Mouse (Mus musculus) telencephalon, adult 2 months (tissue): Measurements from ENCODE around the gene Immp2l.
"Not testable (repeated sequence)": the region's sequence is repeated elsewhere in the genome, so short reads cannot be mapped to it uniquely, and the experiment has no call there.

Experiments
- DNase-seq: peaks from one replicate; pipeline ENCODE4 v3.0.0-alpha.2; 2011; ENCODE audit warnings: low read depth, low spot score

Gene Immp2l

DNA sequence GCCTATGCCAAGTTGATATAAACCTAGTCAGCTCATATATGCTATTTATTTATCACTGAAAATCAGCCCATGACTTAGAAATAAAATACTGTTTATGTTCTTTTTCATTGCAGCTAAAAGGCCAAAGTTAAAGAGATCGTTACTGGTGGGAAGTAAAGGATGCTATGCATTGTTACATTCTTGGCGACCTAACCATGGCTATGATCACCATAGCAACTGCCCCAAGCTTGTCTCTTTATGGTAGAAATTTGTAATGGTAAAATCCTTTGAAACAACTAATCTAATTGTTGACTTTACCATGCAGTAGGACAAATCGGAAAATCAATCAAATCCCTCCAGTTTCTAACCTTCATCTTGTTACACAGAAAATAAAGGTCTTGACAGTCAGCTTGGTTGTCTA is 644.4 kb downstream of the Immp2l start:
- no peak for DNase-seq

DNA sequence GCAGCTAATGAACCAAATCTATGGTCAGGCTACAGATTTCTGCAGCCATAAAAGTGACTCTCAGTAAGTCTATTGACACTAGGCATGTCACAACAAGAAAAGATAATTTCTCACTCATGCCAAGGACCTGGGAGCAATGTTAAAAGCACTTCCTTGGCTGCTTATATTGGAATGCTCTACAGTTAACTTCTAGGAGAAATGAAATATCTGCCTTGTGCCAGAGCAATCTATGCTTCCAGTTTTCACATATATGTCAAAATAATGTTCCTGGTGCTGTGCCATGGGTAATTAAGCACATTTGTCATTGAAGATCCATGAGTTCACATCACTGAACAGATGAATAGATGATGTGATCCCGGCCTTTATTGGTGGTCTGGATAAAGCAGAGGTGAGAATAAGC is 645.6 kb downstream of the Immp2l start:
- no peak for DNase-seq

DNA sequence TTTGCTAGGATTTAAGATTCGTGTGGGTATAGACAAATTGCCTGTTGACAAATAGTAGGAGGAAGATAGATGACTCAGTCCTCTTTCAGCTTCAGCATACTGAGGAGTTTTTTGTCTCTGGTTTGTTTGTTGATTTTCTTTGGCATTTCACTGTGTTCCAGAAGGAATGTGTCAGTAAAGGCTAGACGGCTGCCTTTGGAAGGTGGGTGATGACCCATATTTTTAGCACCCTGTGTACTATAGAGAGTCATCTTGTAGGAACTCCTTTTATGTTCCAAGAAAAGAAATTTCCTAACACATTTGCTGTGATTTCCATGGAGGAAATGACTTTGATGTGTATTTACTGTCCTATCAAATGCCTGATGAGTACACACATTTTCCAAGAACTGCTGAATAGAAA is 651.0 kb downstream of the Immp2l start:
- peak; percentile 21 for DNase-seq

DNA sequence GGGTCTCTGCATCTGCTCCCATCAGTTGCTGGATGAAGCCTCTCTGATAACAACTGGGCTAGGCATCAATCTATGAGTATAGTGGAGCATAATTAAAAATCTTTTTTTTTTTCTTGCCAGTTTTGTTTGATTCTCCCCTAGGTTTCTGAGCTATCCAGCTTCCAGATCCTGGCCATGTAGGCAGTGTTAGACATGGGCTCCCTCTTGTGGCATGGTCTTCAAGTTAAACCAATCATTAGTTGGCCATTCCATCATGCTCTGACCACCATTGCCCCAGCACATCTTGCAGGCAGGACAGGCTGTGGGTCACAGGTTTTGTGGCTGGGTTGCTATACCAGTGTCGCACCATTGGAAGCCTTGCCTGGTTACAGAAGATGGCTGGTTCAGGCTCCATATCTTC is 656.3 kb downstream of the Immp2l start:
- DNase-seq: no peak

DNA sequence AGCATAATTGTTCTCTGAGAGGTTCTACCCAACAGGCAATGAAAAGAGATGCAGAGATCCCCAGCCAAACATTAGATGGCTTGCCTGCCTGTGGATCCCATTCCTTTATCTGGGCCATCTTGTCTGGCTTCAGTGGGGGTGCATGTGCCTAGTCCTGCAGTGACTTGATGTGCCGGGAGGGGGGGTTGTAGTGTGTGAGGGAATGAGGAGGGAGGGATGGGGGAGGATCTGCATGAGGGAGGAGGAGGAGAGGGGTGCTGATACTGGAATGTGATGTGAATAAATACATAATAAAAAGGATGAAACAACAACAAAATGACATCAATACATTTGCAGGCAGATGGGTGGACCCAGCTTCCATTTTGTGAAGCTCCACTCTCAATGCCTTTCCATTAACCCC is 658.3 kb downstream of the Immp2l start:
- no peak for DNase-seq

DNA sequence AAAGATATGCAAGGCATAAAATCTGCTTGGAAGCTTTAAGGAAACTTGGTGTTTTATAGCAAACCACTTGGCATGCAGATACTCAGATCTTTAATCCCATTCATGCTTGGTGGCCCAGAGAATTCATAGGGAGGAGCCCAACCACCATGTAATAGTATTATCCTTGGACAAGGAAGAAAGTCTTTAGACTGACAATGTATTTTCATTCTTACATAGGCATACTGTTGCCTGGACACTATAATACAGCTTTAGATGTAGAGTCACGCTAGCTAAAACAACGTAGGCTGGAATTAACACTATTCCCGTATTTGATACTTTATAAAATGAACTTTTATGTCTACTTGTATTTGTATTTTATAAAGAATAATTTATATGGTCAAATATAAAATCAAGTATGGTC is 665.9 kb downstream of the Immp2l start:
- DNase-seq: no peak

DNA sequence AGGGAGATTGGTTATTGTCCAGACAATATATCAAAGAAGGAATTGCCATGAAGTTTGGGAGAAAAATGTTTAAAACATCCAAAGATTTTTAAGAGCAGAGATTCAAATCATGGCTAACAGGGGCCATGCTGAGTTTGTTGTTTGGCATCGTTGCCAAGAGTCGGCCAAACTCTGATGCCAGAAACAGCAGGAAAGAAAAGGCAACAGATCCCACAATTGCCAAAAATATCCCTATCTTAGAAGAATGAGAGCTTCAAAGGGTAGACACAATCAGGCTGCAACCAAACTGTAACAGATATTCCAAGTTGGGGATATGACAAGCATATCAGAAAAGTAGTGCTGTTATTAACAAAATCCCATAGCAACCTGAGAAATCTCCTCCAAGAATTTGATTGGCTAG is 686.7 kb downstream of the Immp2l start:
- no peak for DNase-seq

DNA sequence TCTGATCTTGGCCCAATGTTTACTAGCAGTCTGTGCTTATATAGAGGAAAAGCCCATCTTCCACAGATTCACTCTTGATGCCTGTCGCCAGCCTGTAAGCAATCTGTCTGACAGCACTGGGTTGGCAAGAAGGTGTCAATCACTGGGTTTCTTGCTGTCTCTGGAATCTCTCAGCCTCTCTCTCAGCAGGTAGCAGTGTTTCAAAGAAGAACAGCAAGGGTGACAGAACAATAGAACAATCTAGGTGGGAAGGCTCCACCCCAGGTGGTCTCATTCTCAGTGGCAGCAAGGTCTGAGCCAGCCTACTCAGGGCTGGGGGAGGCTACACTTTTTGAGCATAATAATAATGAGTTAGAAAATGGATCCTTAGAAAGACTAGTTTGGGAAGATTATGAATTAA is 693.1 kb downstream of the Immp2l start:
- DNase-seq: no peak

DNA sequence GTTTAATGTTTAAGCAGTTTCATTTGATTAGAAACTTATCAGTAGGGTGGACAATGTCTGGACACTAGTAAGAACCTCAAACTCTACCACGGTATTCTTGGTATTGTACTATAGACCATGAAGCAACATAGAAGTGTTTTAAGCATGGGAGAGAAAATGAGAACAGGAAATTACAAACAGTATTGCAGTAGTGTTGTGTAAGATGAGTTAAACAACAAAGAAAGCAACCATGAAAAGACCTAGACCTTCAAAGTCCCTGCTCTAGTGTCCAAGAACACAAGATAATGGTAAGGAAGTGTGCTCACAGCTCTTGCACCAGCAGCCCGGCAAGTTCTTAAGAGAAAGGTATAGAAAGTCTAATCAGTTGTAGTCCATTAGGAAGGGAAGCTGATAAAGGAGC is 700.7 kb downstream of the Immp2l start:
- no peak for DNase-seq

DNA sequence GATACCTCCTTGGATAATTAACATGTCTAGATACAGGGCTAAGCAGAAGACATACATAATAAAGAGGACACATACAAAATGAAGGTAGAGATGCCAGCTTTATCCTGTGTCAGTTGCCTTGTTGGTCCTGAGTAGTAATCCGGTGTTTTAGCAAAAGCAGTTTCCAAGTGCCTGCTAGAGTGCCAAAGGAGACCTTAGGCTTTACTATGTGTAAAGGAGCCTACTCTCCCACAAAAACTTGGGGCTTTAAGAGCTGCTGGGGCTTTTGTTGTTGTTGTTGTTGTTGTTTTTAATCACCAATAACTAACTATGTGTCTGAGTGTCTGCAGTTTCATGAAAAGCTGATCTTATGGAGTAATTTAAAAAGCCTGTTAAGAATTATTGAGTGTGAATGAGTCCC is 702.8 kb downstream of the Immp2l start:
- no peak for DNase-seq

DNA sequence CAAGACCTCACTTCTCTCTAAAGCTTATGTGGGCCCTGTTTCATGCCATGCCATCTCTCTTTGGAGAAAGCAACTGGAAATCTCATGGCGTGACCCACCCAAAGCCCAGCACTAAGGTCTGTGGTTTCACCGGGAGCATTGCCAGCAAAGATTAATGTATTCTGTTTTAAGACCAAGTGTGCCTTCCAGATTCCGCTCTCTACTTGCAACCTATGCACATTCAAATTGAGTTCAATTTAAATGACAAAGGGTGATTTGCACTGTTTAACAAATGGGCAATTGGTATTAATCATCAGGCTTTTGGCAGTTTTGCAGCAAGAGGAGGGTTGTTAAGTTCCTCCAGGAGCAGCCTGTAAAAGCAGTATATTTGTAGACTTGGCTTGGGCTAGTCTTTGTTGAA is 703.3 kb downstream of the Immp2l start:
- DNase-seq: no peak

DNA sequence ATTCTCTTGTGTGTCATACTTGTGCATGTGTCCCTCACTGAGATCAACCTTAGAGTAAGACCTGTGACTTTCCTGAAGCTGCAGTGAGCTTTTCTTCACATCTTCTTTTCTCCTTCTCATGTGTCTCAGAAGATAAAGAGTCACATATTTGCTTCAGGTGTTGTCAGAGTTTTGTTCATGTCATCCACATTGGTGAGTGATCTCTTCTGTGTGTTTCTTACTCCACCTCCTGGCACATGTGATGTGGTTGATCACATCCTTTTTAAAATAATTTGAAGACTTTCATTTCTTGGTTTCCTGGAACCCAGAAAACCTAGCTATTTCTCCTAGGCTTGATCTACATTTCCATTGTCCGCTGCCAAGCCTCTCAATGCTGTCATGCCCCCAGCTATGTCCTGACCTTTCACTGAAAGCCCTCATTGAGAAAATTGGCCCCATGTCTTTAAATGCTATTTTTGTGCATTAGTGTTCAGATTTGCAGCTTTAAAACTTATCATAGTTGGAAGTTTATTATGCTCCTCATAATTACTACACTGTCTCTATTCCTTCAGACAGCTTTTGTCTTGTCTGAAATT is 704.0 kb downstream of the Immp2l start:
- no peak for DNase-seq

DNA sequence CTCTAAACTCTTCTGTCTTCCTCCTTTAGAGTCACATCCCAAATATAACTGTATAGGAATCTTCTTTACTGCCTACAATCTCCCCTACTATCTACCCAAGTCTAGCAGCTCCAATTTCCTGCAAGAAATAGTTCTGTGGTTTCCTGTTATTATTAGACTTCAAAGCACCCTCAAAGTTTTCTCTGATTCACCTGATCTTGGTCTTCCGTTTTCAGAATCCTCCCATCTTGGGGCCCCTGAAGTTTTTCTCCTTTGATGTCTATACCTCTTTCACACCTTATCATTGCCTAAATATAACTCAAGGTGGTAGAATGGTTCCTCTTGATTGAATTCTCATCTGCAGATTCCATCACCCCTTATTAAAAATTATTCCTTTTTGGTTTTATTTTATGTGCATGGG is 704.6 kb downstream of the Immp2l start:
- no peak for DNase-seq

DNA sequence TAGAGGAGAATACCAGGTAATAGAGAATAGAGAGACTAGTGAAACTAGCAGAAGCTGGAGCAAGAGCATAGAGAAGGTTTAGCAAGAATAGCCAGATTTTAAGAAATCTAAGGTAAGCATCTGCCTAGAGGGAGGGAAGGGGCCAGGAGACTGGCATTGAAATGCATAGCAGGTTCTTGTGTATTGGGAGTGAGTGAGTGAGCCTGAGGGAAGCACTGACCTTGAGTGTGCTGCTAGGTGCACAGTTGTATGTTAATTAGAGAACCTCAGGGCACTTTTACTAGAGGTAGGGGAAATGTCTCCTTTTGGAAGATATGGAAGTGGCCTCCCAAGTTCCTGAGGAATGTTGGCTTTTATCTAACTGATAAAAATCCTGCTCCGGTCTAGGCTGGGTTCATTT is 705.9 kb downstream of the Immp2l start:
- no peak for DNase-seq

DNA sequence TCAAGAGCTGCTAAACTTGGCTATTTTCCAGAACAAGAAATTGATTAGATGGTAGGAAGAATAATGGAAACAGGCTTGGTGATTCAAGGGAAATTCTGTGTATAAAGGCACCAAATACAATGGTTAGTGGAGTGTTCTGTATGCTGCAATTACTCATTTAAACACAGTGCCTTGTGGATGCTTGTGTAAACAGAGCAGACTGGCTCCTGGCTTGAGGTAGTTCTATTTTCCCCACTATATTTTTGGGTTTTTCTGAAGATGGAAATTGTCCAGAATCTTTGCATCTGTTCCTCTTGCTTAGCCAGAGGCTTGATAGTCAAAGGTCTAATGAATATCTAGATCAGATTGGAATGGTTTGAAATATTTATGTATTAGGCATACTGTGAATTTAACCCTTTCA is 709.3 kb downstream of the Immp2l start:
- DNase-seq: no peak

DNA sequence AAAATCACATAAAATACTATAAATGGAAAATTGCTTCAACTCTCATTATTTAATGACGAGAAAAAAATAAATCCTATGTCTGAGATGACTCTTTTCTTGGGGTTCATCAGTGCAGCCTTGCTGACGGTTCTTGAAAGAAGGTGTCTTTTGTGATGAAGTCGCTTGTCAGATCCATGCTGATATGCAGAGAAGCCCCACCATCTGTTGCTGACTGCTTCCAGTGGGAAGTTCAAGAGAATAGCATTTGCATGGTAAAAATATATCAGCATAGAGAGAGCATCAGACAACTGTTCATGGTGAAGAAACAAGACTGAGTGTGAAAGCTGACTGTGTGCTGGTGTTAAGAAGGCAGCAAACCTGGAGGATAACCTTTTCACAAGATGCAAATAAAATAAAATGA is 719.0 kb downstream of the Immp2l start:
- no peak for DNase-seq

DNA sequence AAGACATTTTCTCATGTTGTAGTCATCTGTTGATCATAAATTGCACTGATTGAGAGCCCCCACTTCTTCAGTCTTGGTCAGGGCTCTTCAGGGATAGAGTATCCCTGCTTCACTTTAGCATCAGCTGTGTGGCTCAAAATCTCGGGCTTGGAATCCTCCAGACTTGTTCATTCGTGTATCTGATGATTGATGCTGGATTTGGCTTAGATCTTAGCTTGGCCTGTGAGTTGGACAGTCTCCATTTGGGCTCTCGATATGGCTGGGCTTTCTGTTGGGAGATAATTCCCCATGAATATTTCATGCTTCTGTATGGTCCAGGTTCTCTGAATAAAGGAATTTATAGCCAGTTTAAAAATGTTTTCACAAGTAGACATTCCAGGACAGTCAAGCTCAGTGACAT is 739.5 kb downstream of the Immp2l start:
- DNase-seq: no peak

DNA sequence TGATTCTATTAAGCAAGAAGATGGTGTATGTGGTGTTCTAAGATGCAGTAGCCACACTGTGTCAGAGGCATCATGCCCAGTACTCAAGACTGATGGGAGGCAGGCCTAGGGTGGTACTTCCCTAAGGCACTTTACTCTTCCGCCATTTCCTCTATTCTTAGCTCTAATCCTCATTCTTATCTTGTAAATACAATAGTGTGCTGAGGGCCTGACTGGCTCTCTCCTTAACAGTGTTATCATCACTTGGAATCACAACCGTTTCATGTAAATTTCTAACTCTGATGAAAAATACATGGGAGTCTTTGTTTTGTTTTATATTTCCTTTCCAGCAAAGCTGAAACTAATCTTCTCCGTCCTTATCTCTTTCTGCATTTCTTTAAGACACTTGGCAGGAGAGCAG is 750.1 kb downstream of the Immp2l start:
- no peak for DNase-seq

DNA sequence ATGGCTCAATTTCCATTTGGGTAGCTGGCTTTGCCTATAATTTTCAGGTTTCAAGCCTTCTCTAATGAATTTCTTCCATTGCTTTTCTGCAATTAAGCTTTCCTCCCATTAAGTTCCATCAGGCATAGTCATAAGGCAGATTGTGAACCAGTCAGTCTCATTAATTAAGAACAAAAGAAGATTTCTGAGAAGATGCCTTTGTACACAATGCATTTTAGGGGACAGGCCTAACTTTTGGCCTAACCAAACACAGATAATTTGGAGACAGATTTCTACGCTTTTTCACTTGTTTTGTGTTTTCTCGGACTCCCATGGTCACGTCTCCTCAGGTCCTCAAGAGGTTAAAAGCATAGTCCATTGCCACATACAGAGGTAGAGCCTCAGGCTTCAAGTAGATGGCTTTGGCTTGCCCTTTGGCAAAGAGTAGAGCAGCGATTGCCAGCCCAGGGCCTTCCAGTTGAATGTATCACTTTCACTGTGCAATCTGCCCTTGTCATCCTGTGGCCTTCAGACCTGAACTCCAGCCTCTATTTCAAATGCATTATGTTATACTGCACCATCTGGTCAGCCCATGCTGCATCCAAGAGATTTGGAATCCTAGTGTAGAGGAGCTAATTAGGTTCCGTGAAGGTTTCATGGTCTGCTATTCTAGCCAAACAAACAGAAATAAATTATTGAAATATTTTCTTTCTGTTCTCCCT is 750.9 kb downstream of the Immp2l start:
- DNase-seq: no peak

DNA sequence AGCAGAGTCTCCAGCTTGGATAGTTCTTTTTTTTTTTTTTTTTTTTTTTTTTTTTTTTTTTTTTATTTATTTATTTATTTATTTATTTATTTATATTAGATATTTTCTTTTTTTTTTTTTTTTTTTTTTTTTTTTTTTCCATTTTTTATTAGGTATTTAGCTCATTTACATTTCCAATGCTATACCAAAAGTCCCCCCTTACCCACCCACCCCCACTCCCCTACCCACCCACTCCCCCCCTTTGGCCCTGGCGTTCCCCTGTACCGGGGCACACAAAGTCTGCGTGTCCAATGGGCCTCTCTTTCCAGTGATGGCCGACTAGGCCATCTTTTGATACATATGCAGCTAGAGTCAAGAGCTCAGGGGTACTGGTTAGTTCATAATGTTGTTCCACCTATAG is 753.9 kb downstream of the Immp2l start:
- DNase-seq: not testable (repeated sequence)

DNA sequence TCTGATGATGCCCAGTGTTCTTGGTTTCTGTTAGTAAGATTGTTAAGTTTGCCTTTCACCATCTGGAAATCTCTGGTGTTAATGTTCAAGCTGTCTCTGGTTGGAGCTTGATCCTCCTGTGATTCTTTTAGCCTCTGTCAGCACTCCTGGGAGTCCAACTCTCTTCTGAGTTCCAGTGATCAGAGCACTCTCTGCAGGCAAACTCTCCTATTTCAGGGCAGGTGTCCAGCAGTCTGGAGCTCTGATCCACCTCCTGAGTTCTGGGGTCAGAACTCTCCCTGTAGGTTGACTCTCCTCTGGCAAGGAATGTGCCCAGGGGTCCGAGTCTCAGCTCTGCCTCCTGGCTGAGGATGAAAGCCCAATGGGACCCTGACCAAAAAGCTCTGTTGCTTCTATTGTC is 769.8 kb downstream of the Immp2l start:
- not testable (repeated sequence) for DNase-seq

DNA sequence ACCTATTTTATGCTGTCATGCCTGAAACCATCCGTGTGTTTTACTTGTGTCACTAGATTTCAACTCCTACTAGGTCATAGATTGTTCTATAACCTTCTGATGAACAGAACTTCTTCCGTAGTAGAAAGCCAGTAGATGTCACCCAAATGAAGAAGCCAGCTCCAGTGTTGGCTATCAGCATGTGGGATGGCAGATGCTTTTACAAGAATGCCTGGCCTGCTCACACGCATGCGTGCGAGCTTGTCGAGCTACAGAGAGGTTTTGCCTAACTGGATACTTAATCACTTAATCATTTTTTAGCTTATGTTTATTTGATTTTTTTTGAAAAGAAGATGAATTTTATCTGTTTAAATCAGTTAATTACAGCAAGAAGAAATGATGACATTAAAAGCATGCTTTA is 805.6 kb downstream of the Immp2l start:
- DNase-seq: no peak

DNA sequence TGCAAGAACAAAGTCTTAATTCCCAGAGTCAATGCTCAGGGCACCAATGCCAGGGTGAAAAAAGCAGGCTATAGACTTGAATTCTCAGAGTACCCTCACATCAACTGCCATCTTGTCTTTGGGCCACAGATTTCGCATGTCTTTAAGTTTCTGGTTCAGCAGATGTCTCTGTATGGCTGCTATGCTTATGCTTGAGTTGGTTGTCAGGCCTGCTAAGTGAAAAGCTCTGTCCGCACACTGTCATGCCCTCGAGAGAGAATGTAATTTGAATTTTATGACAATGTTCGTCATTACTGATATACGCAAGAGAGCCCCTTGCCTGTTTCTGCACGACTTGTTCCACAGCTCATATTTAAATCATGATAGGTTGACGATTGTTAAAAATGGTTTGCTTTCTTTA is 807.8 kb downstream of the Immp2l start:
- DNase-seq: no peak

DNA sequence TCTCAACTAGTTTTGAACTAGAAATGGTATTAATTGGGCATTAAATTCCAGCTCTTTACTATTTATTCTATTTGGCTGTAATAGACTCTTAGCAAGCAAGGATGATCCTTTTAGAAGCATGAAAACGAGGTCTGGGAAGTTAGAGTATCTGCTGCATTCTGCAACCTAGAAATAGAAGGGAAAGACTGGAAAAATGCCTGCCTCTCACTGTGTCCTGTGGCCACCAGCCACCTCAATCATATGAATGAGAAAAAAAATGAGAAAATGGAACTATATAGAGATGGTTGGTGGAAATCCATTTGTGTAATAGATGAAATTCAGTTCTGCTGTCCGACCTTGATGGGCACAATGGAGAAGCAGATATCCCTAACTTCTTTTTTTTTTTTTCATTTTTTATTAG is 810.8 kb downstream of the Immp2l start:
- DNase-seq: no peak
